ENCODE assay signal across 8 mouse cellular contexts in genomic region chr9:59539441-59540137, GRCm38 (mm10). TPM values are rescaled to one million over a fixed set of nuclear protein-coding genes. Genes with fewer than 3 reads are reported as not detected.
DNase-seq lines count a peak whose midpoint lies in the region; ATAC-seq and TF ChIP-seq lines count a peak whose summit lies in the region.

Hexa (plus strand) TSS chr9:59539540.
Tmem202 (minus strand) TSS chr9:59539847.

- H3K4me3 ChIP-seq in bone marrow macrophage, adult 2 months (ENCODE audit: insufficient read depth, low read length), result peak within 1 kb of the TSS; percentile 91
- peak within 1 kb of the TSS; percentile 66 for H3K4me3 ChIP-seq in embryonic fibroblast, embryonic 13.5 days (ENCODE audit: insufficient read depth, low read length)
- peak within 1 kb of the TSS; percentile 63 for H3K4me3 ChIP-seq in heart, embryonic 12.5 days
- peak within 1 kb of the TSS; percentile 70 for H3K4me3 ChIP-seq in kidney, embryonic 16.5 days (ENCODE audit: low read length)
- peak within 1 kb of the TSS; percentile 68 for H3K4me3 ChIP-seq in liver, embryonic 12.5 days
- H3K4me3 ChIP-seq in stomach, embryonic 14.5 days (ENCODE audit: low read depth, low read length), result peak within 1 kb of the TSS; percentile 71

- WGBS in heart, embryonic 12.5 days, result 2% methylated on average over 55 of the region's 55 CpGs
- under 1% methylated on average over 55 of the region's 55 CpGs for WGBS in kidney, embryonic 16.5 days
- WGBS in liver, embryonic 12.5 days (ENCODE audit: insufficient replicate concordance), result 3% methylated on average over 55 of the region's 55 CpGs
- WGBS in stomach, embryonic 14.5 days, result under 1% methylated on average over 55 of the region's 55 CpGs

- H3K4me1 ChIP-seq in bone marrow macrophage, adult 2 months (ENCODE audit: control insufficient read depth, insufficient read depth, low read length), result peaks cover 42% of the 10 kb centered on the region
- H3K4me1 ChIP-seq in embryonic fibroblast, embryonic 13.5 days (ENCODE audit: control insufficient read depth, insufficient read depth, low read length), result peaks cover 14% of the 10 kb centered on the region; the same call in 1 of the 2 replicates
- H3K4me1 ChIP-seq in heart, embryonic 12.5 days (replicated peaks), result peaks cover 34% of the 10 kb centered on the region
- peaks cover 11% of the 10 kb centered on the region for H3K4me1 ChIP-seq in kidney, embryonic 16.5 days (ENCODE audit: insufficient read depth, low read length)
- peaks cover 38% of the 10 kb centered on the region for H3K4me1 ChIP-seq in liver, embryonic 12.5 days
- peaks cover 6% of the 10 kb centered on the region for H3K4me1 ChIP-seq in stomach, embryonic 14.5 days (ENCODE audit: control insufficient read depth, insufficient read depth, low read length)

- H3K4me2 ChIP-seq in heart, embryonic 12.5 days, result peak within 1 kb of the TSS; percentile 76
- peak within 1 kb of the TSS; percentile 90 for H3K4me2 ChIP-seq in kidney, embryonic 16.5 days (replicated peaks; ENCODE audit: low read depth, low read length)
- H3K4me2 ChIP-seq in liver, embryonic 12.5 days, result peak within 1 kb of the TSS; percentile 92
- peak within 1 kb of the TSS; percentile 80 for H3K4me2 ChIP-seq in stomach, embryonic 14.5 days (replicated peaks; ENCODE audit: low read depth, low read length)

- peak within 1 kb of the TSS; percentile 78 for H3K9ac ChIP-seq in heart, embryonic 12.5 days
- peak within 1 kb of the TSS; percentile 73 for H3K9ac ChIP-seq in kidney, embryonic 16.5 days (replicated peaks; ENCODE audit: low read length)
- peak within 1 kb of the TSS; percentile 72 for H3K9ac ChIP-seq in liver, embryonic 12.5 days
- H3K9ac ChIP-seq in stomach, embryonic 14.5 days (replicated peaks; ENCODE audit: low read depth, low read length), result peak within 1 kb of the TSS; percentile 43

- H3K9me3 ChIP-seq in heart, embryonic 12.5 days (replicated peaks), result no peaks in the 10 kb centered on the region
- no peaks in the 10 kb centered on the region for H3K9me3 ChIP-seq in kidney, embryonic 16.5 days (ENCODE audit: low read length)
- no peaks in the 10 kb centered on the region for H3K9me3 ChIP-seq in liver, embryonic 12.5 days (replicated peaks)
- H3K9me3 ChIP-seq in stomach, embryonic 14.5 days (ENCODE audit: control insufficient read depth, low read depth, low read length), result no peaks in the 10 kb centered on the region

- peak; percentile 82 for DNase-seq in B cell, adult 2 months
- peak; percentile 64 to 77 for DNase-seq in natural killer cell, adult 2 months (ENCODE audit: low spot score in 2 of 2)

- no peaks in the 10 kb centered on the region for H3K36me3 ChIP-seq in heart, embryonic 12.5 days
- H3K36me3 ChIP-seq in kidney, embryonic 16.5 days (ENCODE audit: insufficient read depth, low read length), result no peaks in the 10 kb centered on the region
- H3K36me3 ChIP-seq in liver, embryonic 12.5 days, result no peaks in the 10 kb centered on the region
- H3K36me3 ChIP-seq in stomach, embryonic 14.5 days (ENCODE audit: control insufficient read depth, insufficient read depth, low read length), result no peaks in the 10 kb centered on the region

- no peak; the same call in 1 of the 2 replicates for TF ChIP-seq POLR2A in bone marrow macrophage, adult 2 months (IDR thresholded peaks at IDR 0.05; ENCODE audit: borderline replicate concordance, low read depth, low read length)
- TF ChIP-seq POLR2A in embryonic fibroblast, embryonic 13.5 days (IDR thresholded peaks at IDR 0.05; ENCODE audit: low read depth, low read length), result peak; percentile 73

- no peak for TF ChIP-seq CTCF in bone marrow macrophage, adult 2 months (IDR thresholded peaks at IDR 0.05; ENCODE audit: low read depth, low read length)
- TF ChIP-seq CTCF in embryonic fibroblast, embryonic 13.5 days (IDR thresholded peaks at IDR 0.05; ENCODE audit: borderline replicate concordance, insufficient read depth, low read length), result no peak

- ATAC-seq in heart, embryonic 12.5 days (ENCODE audit: insufficient number of reproducible peaks, low FRiP score), result peak; percentile 86
- ATAC-seq in kidney, embryonic 16.5 days (ENCODE audit: low FRiP score, low TSS enrichment), result peak; percentile 94
- ATAC-seq in liver, embryonic 12.5 days, result peak; percentile 73
- ATAC-seq in stomach, embryonic 14.5 days (ENCODE audit: insufficient number of reproducible peaks, insufficient read depth, low FRiP score, low read depth), result peak; percentile 92

- peak within 1 kb of the TSS; percentile 99 for H3K27ac ChIP-seq in bone marrow macrophage, adult 2 months (ENCODE audit: insufficient read depth, low read depth, low read length)
- H3K27ac ChIP-seq in embryonic fibroblast, embryonic 13.5 days (ENCODE audit: insufficient read depth, low read length), result peak within 1 kb of the TSS; percentile 89
- H3K27ac ChIP-seq in heart, embryonic 12.5 days (ENCODE audit: poor library complexity, severe bottlenecking), result peak within 1 kb of the TSS; percentile 2; the same call in 1 of the 2 replicates
- H3K27ac ChIP-seq in kidney, embryonic 16.5 days (ENCODE audit: low read length), result peak within 1 kb of the TSS; percentile 25; the same call in 1 of the 2 replicates
- peak within 1 kb of the TSS; percentile 53 for H3K27ac ChIP-seq in liver, embryonic 12.5 days
- H3K27ac ChIP-seq in stomach, embryonic 14.5 days (ENCODE audit: low read length), result no peak within 1 kb of the TSS

- peaks cover 7% of the 10 kb centered on the region; the same call in 1 of the 2 replicates for H3K27me3 ChIP-seq in heart, embryonic 12.5 days (replicated peaks)
- no peaks in the 10 kb centered on the region for H3K27me3 ChIP-seq in kidney, embryonic 16.5 days (ENCODE audit: insufficient read depth, low read length)
- H3K27me3 ChIP-seq in liver, embryonic 12.5 days (replicated peaks), result no peaks in the 10 kb centered on the region
- no peaks in the 10 kb centered on the region for H3K27me3 ChIP-seq in stomach, embryonic 14.5 days (ENCODE audit: control insufficient read depth, insufficient read depth, low read length)

RNA-seq across cellular contexts. Expression of gene Hexa, which starts in this region (rescaled TPM):
- 952 and 993 TPM in 2 replicates for polyA plus RNA-seq in bone marrow macrophage, adult 2 months (2012; ENCODE audit: insufficient read depth, insufficient read length, missing spikeins)
- 144 TPM in 2 replicates for polyA plus RNA-seq in embryonic fibroblast, embryonic 13.5 days (2011; ENCODE audit: insufficient read length, low read depth, missing spikeins)
- 74.7 and 81.6 TPM in 2 replicates for polyA plus RNA-seq in heart, embryonic 12.5 days (2016; fragmentation: Nextera tagmentation; extraction: Ambion mirVana)
- polyA plus RNA-seq in kidney, embryonic 16.5 days (2015; fragmentation: Nextera tagmentation; extraction: Ambion mirVana), result 69.7 and 78.1 TPM in 2 replicates
- polyA plus RNA-seq in liver, embryonic 12.5 days (2016; fragmentation: Nextera tagmentation; extraction: Ambion mirVana), result 42.4 and 42.5 TPM in 2 replicates
- 86.7 and 88.1 TPM in 2 replicates for polyA plus RNA-seq in stomach, embryonic 14.5 days (2014; fragmentation: Nextera tagmentation; extraction: Ambion mirVana)

RNA-seq across cellular contexts. Expression of gene Tmem202, which starts in this region (rescaled TPM):
- polyA plus RNA-seq in bone marrow macrophage, adult 2 months (2012; ENCODE audit: insufficient read depth, insufficient read length, missing spikeins), result 1.3 and 1.6 TPM in 2 replicates
- 2.3 and 2.4 TPM in 2 replicates for polyA plus RNA-seq in embryonic fibroblast, embryonic 13.5 days (2011; ENCODE audit: insufficient read length, low read depth, missing spikeins)
- 0.64 TPM in 1 of 2 replicates, not detected in the other for polyA plus RNA-seq in heart, embryonic 12.5 days (2016; fragmentation: Nextera tagmentation; extraction: Ambion mirVana)
- 0.27 TPM in 1 of 2 replicates, not detected in the other for polyA plus RNA-seq in kidney, embryonic 16.5 days (2015; fragmentation: Nextera tagmentation; extraction: Ambion mirVana)
- not detected in 2 replicates for polyA plus RNA-seq in liver, embryonic 12.5 days (2016; fragmentation: Nextera tagmentation; extraction: Ambion mirVana)
- 0.39 TPM in 1 of 2 replicates, not detected in the other for polyA plus RNA-seq in stomach, embryonic 14.5 days (2014; fragmentation: Nextera tagmentation; extraction: Ambion mirVana)
